Mouse (Mus musculus): ENCODE data around the gene Olfr1079.
"Not testable (repeated sequence)": the region's sequence is repeated elsewhere in the genome, so short reads cannot be mapped to it uniquely, and the experiment has no call there.

The Olfr1079 gene

DNA sequence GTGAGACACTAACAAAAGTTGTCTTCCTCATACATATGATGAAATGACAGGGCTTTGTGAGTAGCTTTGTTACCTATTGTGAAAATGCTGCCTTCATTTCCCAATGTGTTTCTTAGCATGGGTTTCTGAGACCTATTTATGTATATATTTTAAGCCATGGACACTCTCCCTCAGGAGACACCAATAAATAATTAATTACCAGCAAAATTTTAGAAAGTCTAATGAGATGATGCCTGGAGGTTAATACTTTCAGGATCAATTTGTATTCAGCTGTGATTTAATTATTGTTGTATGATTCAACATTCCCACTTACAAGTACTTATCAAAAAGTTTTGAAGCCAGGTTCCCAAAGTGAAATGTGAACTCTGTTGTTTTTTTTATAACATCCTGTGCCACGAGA is at the start of gene Olfr1079:
Olfr1079 (minus strand) TSS at position 101 of the 400 bp plus-strand sequence.
- no peak for DNase-seq

DNA sequence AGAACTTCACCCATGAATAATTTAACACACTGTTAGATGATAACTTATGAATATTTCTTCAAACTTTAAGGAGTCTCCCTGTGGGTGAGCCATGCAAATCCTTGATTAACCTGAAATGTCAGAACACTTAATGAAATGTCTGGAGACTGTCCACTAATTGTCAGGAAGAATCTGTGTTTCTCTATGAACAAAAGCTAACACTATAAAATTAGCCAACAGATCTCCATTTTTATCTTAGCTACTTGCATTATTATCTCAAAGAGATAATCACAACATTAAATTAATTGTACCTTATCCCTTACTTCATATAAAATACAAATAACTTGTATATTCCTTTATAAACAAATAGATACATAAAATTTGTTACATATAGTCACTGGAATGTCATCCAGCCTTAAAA is 15.9 kb upstream of the Olfr1079 start, which contains the start of gene Olfr1080:
Olfr1080 (minus strand) TSS at position 101 of the 400 bp plus-strand sequence.
- DNase-seq, result not testable (repeated sequence)

DNA sequence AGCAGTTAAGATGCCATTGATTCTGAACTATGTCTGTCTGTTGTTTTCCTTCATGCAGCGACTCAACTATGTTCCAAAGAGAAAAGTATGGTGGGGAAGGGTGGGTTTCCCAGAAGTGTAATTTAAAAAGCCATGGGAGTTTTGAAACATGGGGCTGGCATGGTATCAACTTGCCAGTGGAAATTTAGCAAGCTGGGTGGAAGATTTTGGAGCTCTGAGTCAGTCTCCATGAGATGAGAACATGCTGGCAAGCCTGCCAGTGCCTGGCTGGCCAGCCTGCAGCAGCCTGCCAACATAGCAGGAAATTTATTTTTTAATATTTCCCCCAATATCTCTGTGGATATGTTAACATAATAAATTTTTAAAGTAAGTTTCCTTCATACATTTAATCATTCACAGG is 11.3 kb downstream of the Olfr1079 start:
- no peak for DNase-seq

DNA sequence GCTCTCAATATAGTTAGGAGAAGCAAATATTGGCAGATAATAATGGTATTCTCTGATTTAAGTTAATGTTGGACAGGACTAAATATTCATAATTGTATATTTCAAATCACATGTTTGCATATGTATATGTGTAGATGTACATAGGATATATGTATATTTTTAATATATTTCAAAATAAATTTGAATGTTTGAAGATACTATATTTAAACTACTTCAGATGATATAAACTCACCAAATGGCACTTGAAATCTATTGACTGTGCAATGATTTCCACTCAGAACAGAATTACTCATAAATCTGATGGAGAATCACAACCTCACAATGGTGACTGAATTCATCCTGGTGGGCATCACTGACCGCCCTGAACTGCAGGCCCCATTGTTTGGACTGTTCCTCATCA is 34.1 kb downstream of the Olfr1079 start, which contains the start of gene Olfr1076:
Olfr1076 (plus strand) TSS at position 301 of the 400 bp plus-strand sequence.
- DNase-seq, result no peak

GRCm38 (mm10) chr2:86487286-86487685 is 55.0 kb downstream of the Olfr1079 start, which contains the start of gene Olfr228:
Olfr228 (minus strand) TSS chr2:86487386.
- no peak for DNase-seq

Measured in retina, postnatal 1 day (tissue).